Mouse (Mus musculus): ENCODE measurements around the gene D930048N14Rik. TPM values are rescaled to one million over a fixed set of nuclear protein-coding genes. Genes with fewer than 3 reads are reported as not detected.
"Not testable (repeated sequence)": the region's sequence is repeated elsewhere in the genome, so short reads cannot be mapped to it uniquely, and the experiment has no call there.

Gene D930048N14Rik
- total RNA-seq (2021): 1 to 10 TPM; 1.2 to 1.3 TPM

- no peak for DNase-seq (ENCODE audit: extremely low spot score in 1 of 2, low spot score in 1 of 2)
These were observed at the start of gene D930048N14Rik, which contains the start of gene N4bp3 for GRCm38 (mm10) chr11:51650691-51651515. D930048N14Rik (plus strand) TSS chr11:51650954. N4bp3 (minus strand) TSS chr11:51650842.

- DNase-seq (ENCODE audit: extremely low spot score in 1 of 2, low spot score in 1 of 2): no peak
These were observed 48.5 kb upstream of the D930048N14Rik start for GRCm38 (mm10) chr11:51602253-51602652.

GRCm38 (mm10) chr11:51605602-51606446 is 44.9 kb upstream of the D930048N14Rik start:
- peak; percentile 66 to 67 for DNase-seq (ENCODE audit: extremely low spot score in 1 of 2, low spot score in 1 of 2)

GRCm38 (mm10) chr11:51606447-51607095 is 44.2 kb upstream of the D930048N14Rik start, which contains the start of gene Hnrnpab:
Hnrnpab (minus strand) TSS chr11:51606847.
- DNase-seq (ENCODE audit: extremely low spot score in 1 of 2, low spot score in 1 of 2): peak; percentile 95 to 97

- no peak for DNase-seq (ENCODE audit: extremely low spot score in 1 of 2, low spot score in 1 of 2)
These were observed 43.5 kb upstream of the D930048N14Rik start for GRCm38 (mm10) chr11:51607096-51607738.

- DNase-seq (ENCODE audit: extremely low spot score in 1 of 2, low spot score in 1 of 2): no peak
These were observed 41.4 kb upstream of the D930048N14Rik start for GRCm38 (mm10) chr11:51609266-51609909.

GRCm38 (mm10) chr11:51609940-51610339 is 40.8 kb upstream of the D930048N14Rik start:
- DNase-seq (ENCODE audit: extremely low spot score in 1 of 2, low spot score in 1 of 2): not testable (repeated sequence)

- DNase-seq (ENCODE audit: extremely low spot score in 1 of 2, low spot score in 1 of 2): no peak
These were observed 36.5 kb upstream of the D930048N14Rik start for GRCm38 (mm10) chr11:51614256-51614655.

GRCm38 (mm10) chr11:51615129-51615528 is 35.6 kb upstream of the D930048N14Rik start:
- DNase-seq (ENCODE audit: extremely low spot score in 1 of 2, low spot score in 1 of 2): no peak

GRCm38 (mm10) chr11:51615601-51616000 is 35.2 kb upstream of the D930048N14Rik start:
- peak in 1 of 2 experiments; percentile 30 for DNase-seq (ENCODE audit: extremely low spot score in 1 of 2, low spot score in 1 of 2)

- not testable (repeated sequence) for DNase-seq (ENCODE audit: extremely low spot score in 1 of 2, low spot score in 1 of 2)
These were observed 34.6 kb upstream of the D930048N14Rik start for GRCm38 (mm10) chr11:51616113-51616512.

GRCm38 (mm10) chr11:51617693-51618092 is 33.1 kb upstream of the D930048N14Rik start:
- peak in 1 of 2 experiments; percentile 70 for DNase-seq (ENCODE audit: extremely low spot score in 1 of 2, low spot score in 1 of 2)

GRCm38 (mm10) chr11:51618894-51619408 is 31.8 kb upstream of the D930048N14Rik start:
- DNase-seq (ENCODE audit: extremely low spot score in 1 of 2, low spot score in 1 of 2): no peak

- peak; percentile 67 to 75 for DNase-seq (ENCODE audit: extremely low spot score in 1 of 2, low spot score in 1 of 2)
These were observed 31.2 kb upstream of the D930048N14Rik start, which contains the start of gene Nhp2 for GRCm38 (mm10) chr11:51619409-51620060. Nhp2 (plus strand) TSS chr11:51619735.

- DNase-seq (ENCODE audit: extremely low spot score in 1 of 2, low spot score in 1 of 2): no peak
These were observed 30.7 kb upstream of the D930048N14Rik start for GRCm38 (mm10) chr11:51620084-51620483.

- DNase-seq (ENCODE audit: extremely low spot score in 1 of 2, low spot score in 1 of 2): no peak
These were observed 29.0 kb upstream of the D930048N14Rik start for GRCm38 (mm10) chr11:51621776-51622175.

GRCm38 (mm10) chr11:51622971-51623491 is 27.7 kb upstream of the D930048N14Rik start:
- peak in 1 of 2 experiments; percentile 41 for DNase-seq (ENCODE audit: extremely low spot score in 1 of 2, low spot score in 1 of 2)

GRCm38 (mm10) chr11:51625187-51625820 is 25.4 kb upstream of the D930048N14Rik start:
- no peak for DNase-seq (ENCODE audit: extremely low spot score in 1 of 2, low spot score in 1 of 2)

All from layer of hippocampus, postnatal 25 days (tissue).